Mouse (Mus musculus): Measurements from ENCODE around the gene Coq5.
A peak's percentile ranks its signal among the peaks of the same experiment; 100 is the strongest.

The Coq5 gene

DNA sequence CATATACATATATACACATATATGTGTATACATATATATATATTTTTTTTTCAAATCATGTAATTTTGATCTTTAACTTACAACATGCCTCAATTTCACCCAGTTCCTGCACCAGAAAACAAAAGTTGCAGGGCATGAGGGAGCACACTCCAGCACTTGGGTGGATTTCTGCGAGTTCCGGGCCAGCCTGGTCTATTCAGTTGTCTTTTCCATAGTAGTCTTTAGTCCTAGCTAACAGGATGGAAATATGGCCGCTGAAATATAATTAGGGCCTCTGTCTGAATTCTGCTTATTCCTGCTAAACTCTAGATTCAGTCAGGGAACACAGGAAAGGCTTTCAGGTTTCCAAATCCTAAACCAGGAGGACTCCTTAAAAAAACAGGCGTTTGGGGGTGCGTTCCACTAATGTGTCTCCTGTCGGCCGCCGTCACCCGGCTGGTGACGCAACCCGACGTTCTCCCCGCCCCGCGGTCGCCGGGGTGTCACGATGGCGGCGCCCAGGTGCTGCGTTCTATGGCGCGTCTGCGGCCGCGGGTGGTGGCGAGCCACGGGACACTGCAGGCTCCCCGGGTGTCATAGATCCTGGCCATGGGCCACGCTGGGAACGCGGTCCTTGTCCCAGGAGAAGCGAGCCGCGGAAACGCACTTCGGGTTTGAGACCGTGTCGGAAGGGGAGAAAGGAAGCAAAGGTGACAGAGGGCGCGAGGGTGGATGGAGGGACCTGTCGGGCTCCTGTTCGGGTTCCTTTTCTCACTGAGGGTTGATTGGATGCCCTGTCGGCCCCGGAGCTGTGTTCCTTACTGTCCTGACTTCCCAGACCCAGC lies at the start of gene Coq5:
Gene Coq5, plus strand, starts transcription at position 441 of the 824 bp plus-strand sequence.
- peak; percentile 91 for DNase-seq

GRCm38 (mm10) chr5:115230830-115231551 lies 48.5 kb upstream of the Coq5 start:
- DNase-seq = peak; percentile 85

DNA sequence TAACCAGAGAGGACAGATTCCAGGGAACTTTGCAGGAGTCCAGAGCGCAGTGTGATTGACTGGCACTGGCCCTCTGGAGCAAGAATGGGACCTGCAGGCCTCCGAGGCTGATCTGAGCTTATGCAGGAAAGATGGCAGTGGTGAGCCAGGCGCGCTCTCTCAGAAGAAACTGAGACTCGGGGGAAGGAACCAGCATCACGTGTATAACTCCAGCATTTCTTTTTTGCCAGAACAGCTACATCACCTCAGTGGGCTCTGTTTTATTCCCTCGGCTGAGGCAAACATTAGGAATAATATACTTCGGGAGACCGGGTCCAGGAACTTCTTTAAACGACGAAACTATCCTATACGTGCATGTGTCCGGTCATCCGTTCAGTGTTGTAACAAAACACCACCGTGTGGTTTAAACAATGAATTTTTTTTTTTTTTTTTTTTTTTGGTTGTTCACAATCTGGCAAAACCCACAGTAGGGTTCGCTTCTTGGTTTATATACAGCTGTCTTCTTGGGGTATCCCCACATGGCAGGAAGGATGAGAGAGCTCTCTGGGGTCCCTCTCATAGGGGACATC lies 47.8 kb upstream of the Coq5 start:
- DNase-seq = no peak

- no peak for DNase-seq
These were observed 47.0 kb upstream of the Coq5 start for GRCm38 (mm10) chr5:115232516-115232915.

DNA sequence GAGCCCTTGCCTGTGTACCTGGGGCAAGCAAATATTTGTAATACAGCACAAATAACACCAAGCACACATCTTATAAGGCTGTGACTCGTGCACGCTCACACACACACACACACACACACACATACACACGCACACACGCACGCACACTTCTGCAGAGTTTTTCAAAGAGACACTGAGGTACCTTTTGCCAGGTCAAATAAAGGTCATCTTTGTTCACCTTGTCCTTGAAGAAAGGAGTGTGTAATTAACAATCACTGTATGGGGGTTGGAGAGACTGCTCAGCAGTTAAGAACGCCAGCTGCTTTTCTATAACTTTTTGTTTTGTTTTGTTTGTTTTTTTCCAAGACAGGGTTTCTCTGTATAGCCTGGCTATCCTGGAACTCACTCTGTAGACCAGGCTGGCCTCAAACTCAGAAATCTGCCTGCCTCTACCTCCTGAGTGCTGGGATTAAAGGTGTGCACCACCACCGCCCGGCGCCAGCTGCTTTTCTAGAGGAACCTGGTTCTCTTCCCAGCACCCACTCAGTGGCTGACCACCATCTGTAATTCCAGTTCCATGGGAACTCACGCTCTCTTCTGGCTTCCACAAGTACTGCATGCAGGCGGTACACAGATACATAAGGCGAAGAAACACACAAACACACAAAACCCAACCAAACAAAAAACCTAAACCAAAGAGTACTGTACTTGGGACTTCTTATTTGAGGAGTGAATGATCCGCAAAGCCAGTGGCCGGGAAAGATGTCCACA lies 46.3 kb upstream of the Coq5 start:
- no peak for DNase-seq

DNA sequence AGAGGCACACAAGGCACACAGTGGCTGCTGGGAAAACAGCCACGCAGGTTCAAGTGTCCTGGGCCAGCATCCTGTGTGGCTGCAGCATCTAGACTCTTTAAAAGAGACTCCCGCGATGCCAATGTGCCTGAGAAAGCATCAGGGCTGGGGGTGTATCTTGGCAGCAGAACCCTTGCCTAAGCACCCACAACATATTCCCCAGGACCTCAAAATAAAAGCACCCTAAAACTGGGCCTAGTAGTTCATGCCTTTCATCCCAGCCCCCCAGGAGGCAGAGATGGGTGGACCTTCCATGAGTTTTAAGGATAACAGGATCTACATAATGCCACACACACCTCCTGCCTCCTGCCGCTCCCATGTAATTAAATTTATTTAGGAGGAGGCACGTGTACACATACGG lies 44.9 kb upstream of the Coq5 start:
- DNase-seq = peak; percentile 66

DNA sequence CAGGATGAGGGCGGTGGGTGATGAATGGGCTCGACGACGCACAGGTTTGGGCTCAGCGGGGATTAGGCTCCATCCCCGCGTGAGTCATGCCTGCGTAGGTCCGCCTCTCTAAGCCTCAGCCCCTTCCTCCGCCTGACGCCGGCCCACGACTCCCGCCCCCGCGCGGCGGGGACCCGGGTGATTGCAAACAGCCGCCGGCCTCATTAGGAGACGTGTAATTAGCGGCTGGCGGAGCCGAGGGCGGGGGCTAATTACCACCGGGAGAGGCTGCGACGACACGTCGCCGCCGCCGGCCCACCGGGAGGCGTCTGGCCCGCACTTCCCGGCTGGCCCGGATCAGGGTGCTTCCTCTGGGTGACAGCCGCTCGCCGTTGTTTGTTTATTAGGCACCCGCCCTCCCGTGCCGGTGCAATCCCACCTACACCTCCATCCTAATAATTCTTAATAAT lies 44.1 kb upstream of the Coq5 start:
- DNase-seq = peak; percentile 87

- peak; percentile 87 for DNase-seq
These were observed 43.6 kb upstream of the Coq5 start, which contains the start of gene Pop5 for GRCm38 (mm10) chr5:115235786-115236263. Pop5 (plus strand) TSS chr5:115235836.

GRCm38 (mm10) chr5:115237803-115238728 lies 41.4 kb upstream of the Coq5 start:
- peak; percentile 96 for DNase-seq

DNA sequence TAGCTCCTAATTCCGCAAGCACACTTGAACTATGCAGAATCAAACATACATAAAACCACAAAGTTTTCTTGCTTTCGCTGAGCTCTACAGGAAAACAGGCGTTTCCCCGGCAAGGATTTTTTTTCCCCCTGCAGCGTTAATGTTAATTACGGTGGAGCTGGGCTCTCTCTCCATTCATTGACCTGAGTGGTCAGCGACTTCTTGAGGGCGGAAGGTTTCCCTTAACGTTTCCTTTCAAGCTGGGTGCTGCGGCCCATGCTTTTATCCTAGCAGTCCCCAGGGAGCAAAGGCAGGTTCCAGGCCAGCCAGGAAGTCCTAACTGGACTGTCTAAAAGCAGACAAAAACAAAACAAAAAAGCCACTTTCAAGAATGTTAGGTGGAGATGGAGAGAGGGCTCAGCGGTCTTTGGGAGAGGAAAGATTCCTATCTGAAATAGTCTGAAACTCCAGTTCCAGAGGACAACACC lies 40.7 kb upstream of the Coq5 start:
- no peak for DNase-seq

DNA sequence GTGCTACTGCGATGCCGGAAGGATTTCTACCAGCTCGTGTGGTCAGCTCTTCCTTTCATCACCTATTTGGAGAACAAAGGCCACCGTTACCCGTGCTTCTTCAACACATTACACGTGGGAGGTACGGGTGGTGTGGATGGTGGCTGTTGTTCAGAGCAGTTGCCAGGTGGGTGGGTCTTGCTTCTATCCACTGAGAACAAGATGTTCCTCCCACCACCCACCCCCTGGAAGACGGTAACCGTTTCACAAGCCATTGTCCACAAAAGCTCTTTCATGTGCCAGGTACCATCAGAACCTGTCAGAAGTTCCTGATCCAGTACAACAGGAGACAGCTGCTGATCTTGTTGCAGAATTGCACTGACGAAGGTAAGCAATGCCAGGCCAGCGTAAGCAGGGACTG lies 39.3 kb upstream of the Coq5 start:
- peak; percentile 57 for DNase-seq

- DNase-seq = no peak
These were observed 24.0 kb upstream of the Coq5 start for GRCm38 (mm10) chr5:115255472-115255871.

- no peak for DNase-seq
These were observed 22.4 kb upstream of the Coq5 start for GRCm38 (mm10) chr5:115256909-115257546.

GRCm38 (mm10) chr5:115260356-115260755 lies 19.1 kb upstream of the Coq5 start:
- DNase-seq = no peak

GRCm38 (mm10) chr5:115261141-115261540 lies 18.3 kb upstream of the Coq5 start:
- no peak for DNase-seq

GRCm38 (mm10) chr5:115261880-115262279 lies 17.6 kb upstream of the Coq5 start:
- DNase-seq = no peak

- no peak for DNase-seq
These were observed 16.8 kb upstream of the Coq5 start for GRCm38 (mm10) chr5:115262502-115263291.

GRCm38 (mm10) chr5:115266340-115266739 lies 13.1 kb upstream of the Coq5 start:
- no peak for DNase-seq

GRCm38 (mm10) chr5:115266787-115267468 lies 12.5 kb upstream of the Coq5 start:
- DNase-seq = no peak

Measured in right cerebral cortex, adult 18-20 months (tissue).